Mouse (Mus musculus) heart, embryonic 16.5 days (tissue): ENCODE data around the gene Rsph14. TPM values are rescaled to one million over a fixed set of nuclear protein-coding genes. Genes with fewer than 3 reads are reported as not detected.

Experiments used
- ATAC-seq: fragments of 200-750 bp; cut with Nextera tagmentation; replicated peaks from 2 replicates; pipeline ENCODE4 v1.8.0; 2017; ENCODE audit warnings: moderate number of reproducible peaks; ENCODE audit not compliant: insufficient read depth, low FRiP score; ENCODE audit errors: extremely low read depth
- H3K27ac ChIP-seq: fragments of 300-500 bp; sonication (generic); 2 replicates; pipeline ENCODE4 v1.5.1; 2014; ENCODE audit warnings: mild to moderate bottlenecking, low read length, control low read depth, moderate library complexity
- H3K27me3 ChIP-seq: fragments of 300-500 bp; sonication (generic); 2 replicates; pipeline ENCODE4 v1.6.1; 2014; ENCODE audit warnings: low read length, mixed read lengths; ENCODE audit not compliant: control insufficient read depth, insufficient read depth
- H3K36me3 ChIP-seq: fragments of 300-500 bp; sonication (generic); 2 replicates; pipeline ENCODE4 v1.6.1; 2014; ENCODE audit not compliant: control insufficient read depth, insufficient read depth
- H3K4me1 ChIP-seq: fragments of 300-500 bp; sonication (generic); 2 replicates; pipeline ENCODE4 v1.6.1; 2014; ENCODE audit warnings: low read length, mixed read lengths; ENCODE audit not compliant: control insufficient read depth, insufficient read depth
- H3K4me2 ChIP-seq: fragments of 300-500 bp; sonication (generic); 2 replicates; pipeline ENCODE4 v1.6.1; 2014; ENCODE audit warnings: low read depth, mild to moderate bottlenecking, control low read depth, low read length
- H3K4me3 ChIP-seq: fragments of 300-500 bp; sonication (generic); 2 replicates; pipeline ENCODE4 v1.5.1; 2014; ENCODE audit warnings: mild to moderate bottlenecking, control low read depth, low read length
- H3K9ac ChIP-seq: fragments of 300-500 bp; sonication (generic); 2 replicates; pipeline ENCODE4 v1.6.1; 2014; ENCODE audit warnings: low read length, control low read depth
- H3K9me3 ChIP-seq: fragments of 300-500 bp; sonication (generic); replicated peaks from 2 replicates; pipeline ENCODE4 v1.6.1; 2016; ENCODE audit warnings: low read length; ENCODE audit not compliant: control insufficient read depth
- WGBS: fragments of 180-500 bp; shearing (Covaris S2); extraction: QIAGEN DNeasy Blood & Tissue Kit; methylation state at CpG from one replicate; pipeline ENCODE4 v1.1.7; 2014; 5-methylcytosine and 5-hydroxymethylcytosine counted together
- polyA plus RNA-seq: library from polyadenylated mRNA; unstranded; fragments of >200 nt; fragmentation: Nextera tagmentation; extraction: Ambion mirVana; gene quantifications from 2 replicates; pipeline ENCODE4 v1.2.1, GENCODE M21; 2015

Gene Rsph14
- polyA plus RNA-seq, 1 experiment from 2014 or later, result 0.37 TPM

DNA sequence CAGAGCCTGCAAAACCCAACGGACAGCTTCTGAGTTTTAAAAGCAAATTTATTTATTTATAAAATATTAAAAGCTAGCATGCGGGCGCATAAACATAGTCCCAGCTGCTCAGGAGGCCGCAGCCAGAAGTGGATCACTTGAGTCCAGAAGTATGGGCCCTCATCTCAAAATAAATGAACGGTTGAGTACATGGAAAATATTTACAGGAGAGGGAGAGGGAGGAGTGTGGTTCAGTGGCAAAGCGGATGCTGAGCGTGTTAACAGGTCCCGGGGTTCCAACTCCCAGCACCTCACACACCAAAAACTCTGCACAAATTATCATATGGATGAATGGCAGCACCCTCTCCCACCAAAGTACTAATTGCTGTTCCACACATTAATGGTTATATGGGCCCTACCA is 25.9 kb upstream of the Rsph14 start:
- H3K4me2 ChIP-seq, result no peak overlapping the region
- WGBS, result 73% methylated on average over 8 of the region's 8 CpGs
- H3K4me3 ChIP-seq, result no peak overlapping the region
- H3K9me3 ChIP-seq, result no peaks in the 10 kb centered on the region
- H3K36me3 ChIP-seq, result no peaks in the 10 kb centered on the region
- no peak for ATAC-seq
- H3K27ac ChIP-seq, result no peak overlapping the region
- peaks cover 28% of the 10 kb centered on the region for H3K27me3 ChIP-seq
- H3K4me1 ChIP-seq, result peaks cover 40% of the 10 kb centered on the region
- no peak overlapping the region for H3K9ac ChIP-seq

GRCm38 (mm10) chr10:75056255-75056654 is 23.9 kb upstream of the Rsph14 start:
- H3K4me2 ChIP-seq, result no peak overlapping the region
- ATAC-seq, result no peak
- 27% methylated on average over 4 of the region's 4 CpGs for WGBS
- H3K27me3 ChIP-seq, result peaks cover 36% of the 10 kb centered on the region
- H3K36me3 ChIP-seq, result no peaks in the 10 kb centered on the region
- no peaks in the 10 kb centered on the region for H3K9me3 ChIP-seq
- no peak overlapping the region for H3K9ac ChIP-seq
- H3K4me1 ChIP-seq, result peaks cover 20% of the 10 kb centered on the region
- no peak overlapping the region for H3K27ac ChIP-seq
- no peak overlapping the region for H3K4me3 ChIP-seq

- H3K27me3 ChIP-seq, result peaks cover 36% of the 10 kb centered on the region
- H3K4me1 ChIP-seq, result peaks cover 20% of the 10 kb centered on the region
- no peak overlapping the region for H3K4me3 ChIP-seq
- no peaks in the 10 kb centered on the region for H3K36me3 ChIP-seq
- 79% methylated on average over 5 of the region's 5 CpGs for WGBS
- H3K9me3 ChIP-seq, result no peaks in the 10 kb centered on the region
- no peak overlapping the region for H3K4me2 ChIP-seq
- no peak overlapping the region for H3K27ac ChIP-seq
- ATAC-seq, result no peak
- H3K9ac ChIP-seq, result no peak overlapping the region
These were observed 23.3 kb upstream of the Rsph14 start for GRCm38 (mm10) chr10:75055672-75056071.

DNA sequence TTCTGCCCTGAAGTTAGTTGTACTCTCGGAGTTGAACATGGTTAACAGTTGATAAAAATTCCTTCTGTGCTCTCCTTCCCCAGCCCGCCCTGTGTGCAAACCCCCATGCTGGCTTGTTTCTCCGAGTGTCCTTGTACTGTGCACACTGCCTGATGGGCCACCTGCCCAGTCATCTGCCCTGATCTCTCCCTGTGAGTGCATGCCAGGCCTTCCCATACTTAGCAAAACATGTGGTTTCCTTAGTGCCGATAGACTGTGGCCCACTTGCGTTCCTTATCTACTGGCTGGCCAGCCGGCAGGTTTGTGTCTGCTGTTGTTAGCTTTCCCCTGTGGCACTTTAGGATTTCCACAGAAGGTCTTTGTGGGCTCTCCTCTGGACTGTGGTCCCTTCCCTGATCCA is 21.7 kb upstream of the Rsph14 start:
- peaks cover 36% of the 10 kb centered on the region for H3K27me3 ChIP-seq

GRCm38 (mm10) chr10:75053655-75054054 is 21.3 kb upstream of the Rsph14 start:
- H3K9me3 ChIP-seq, result no peaks in the 10 kb centered on the region
- H3K36me3 ChIP-seq, result no peaks in the 10 kb centered on the region
- no peak overlapping the region for H3K4me3 ChIP-seq
- H3K27me3 ChIP-seq, result peaks cover 36% of the 10 kb centered on the region
- no peak overlapping the region for H3K4me2 ChIP-seq
- WGBS, result 63% methylated on average over 4 of the region's 4 CpGs
- no peak overlapping the region for H3K9ac ChIP-seq
- H3K4me1 ChIP-seq, result peaks cover 13% of the 10 kb centered on the region
- no peak for ATAC-seq
- no peak overlapping the region for H3K27ac ChIP-seq

More for the DNA sequence above, 21.7 kb upstream of the Rsph14 start:
- H3K27ac ChIP-seq, result no peak overlapping the region
- no peaks in the 10 kb centered on the region for H3K36me3 ChIP-seq
- peaks cover 13% of the 10 kb centered on the region for H3K4me1 ChIP-seq
- peak overlapping the region; percentile 8; the same call in 1 of the 2 replicates for H3K4me2 ChIP-seq
- H3K4me3 ChIP-seq, result no peak overlapping the region
- no peak overlapping the region for H3K9ac ChIP-seq
- no peaks in the 10 kb centered on the region for H3K9me3 ChIP-seq
- 20% methylated on average over 6 of the region's 6 CpGs for WGBS
- ATAC-seq, result peak; percentile 61

GRCm38 (mm10) chr10:75052902-75053301 is 20.5 kb upstream of the Rsph14 start:
- no peak for ATAC-seq
- no peak overlapping the region for H3K27ac ChIP-seq
- H3K9ac ChIP-seq, result no peak overlapping the region
- H3K4me1 ChIP-seq, result peaks cover 13% of the 10 kb centered on the region
- H3K36me3 ChIP-seq, result no peaks in the 10 kb centered on the region
- WGBS, result 82% methylated on average over 8 of the region's 8 CpGs
- H3K4me2 ChIP-seq, result no peak overlapping the region
- no peak overlapping the region for H3K4me3 ChIP-seq
- no peaks in the 10 kb centered on the region for H3K9me3 ChIP-seq
- peaks cover 35% of the 10 kb centered on the region for H3K27me3 ChIP-seq

- Histone ChIP-seq H3K36me3 (no peaks in the 10 kb centered on the region), H3K4me2 (no peak overlapping the region), H3K4me3 (no peak overlapping the region), H3K9me3 (no peaks in the 10 kb centered on the region), H3K27ac (no peak overlapping the region), H3K4me1 (peaks cover 13% of the 10 kb centered on the region), H3K9ac (no peak overlapping the region), H3K27me3 (peaks cover 23% of the 10 kb centered on the region)
- 84% methylated on average over 21 of the region's 21 CpGs for WGBS
- ATAC-seq, result no peak
These were observed 19.1 kb upstream of the Rsph14 start for GRCm38 (mm10) chr10:75051364-75052074.

GRCm38 (mm10) chr10:75048711-75049110 is 16.3 kb upstream of the Rsph14 start:
- Histone ChIP-seq H3K9ac (no peak overlapping the region), H3K36me3 (no peaks in the 10 kb centered on the region), H3K27me3 (peaks cover 13% of the 10 kb centered on the region), H3K4me1 (0 out of 2 replicates have a peak, but pooled peaks cover 1% of the 10 kb centered on the region), H3K9me3 (no peaks in the 10 kb centered on the region), H3K4me3 (no peak overlapping the region), H3K4me2 (no peak overlapping the region), H3K27ac (no peak overlapping the region)
- 88% methylated on average over 7 of the region's 7 CpGs for WGBS
- no peak for ATAC-seq

GRCm38 (mm10) chr10:75045831-75046230 is 13.4 kb upstream of the Rsph14 start:
- ATAC-seq, result no peak
- no peaks in the 10 kb centered on the region for H3K36me3 ChIP-seq
- H3K4me2 ChIP-seq, result no peak overlapping the region
- no peaks in the 10 kb centered on the region for H3K4me1 ChIP-seq
- H3K27me3 ChIP-seq, result no peaks in the 10 kb centered on the region; the same call in 1 of the 2 replicates
- no peak overlapping the region for H3K27ac ChIP-seq
- no peak overlapping the region for H3K9ac ChIP-seq
- no peaks in the 10 kb centered on the region for H3K9me3 ChIP-seq
- WGBS, result 87% methylated on average over 15 of the region's 15 CpGs
- H3K4me3 ChIP-seq, result no peak overlapping the region
